Mouse (Mus musculus): ENCODE results near the gene Pald1. TPM values are rescaled to one million over a fixed set of nuclear protein-coding genes. Genes with fewer than 3 reads are reported as not detected.

Gene Pald1
- total and polyA plus RNA-seq, 2 experiments from 2014 or later = 14.4 to 23.7 TPM

DNA sequence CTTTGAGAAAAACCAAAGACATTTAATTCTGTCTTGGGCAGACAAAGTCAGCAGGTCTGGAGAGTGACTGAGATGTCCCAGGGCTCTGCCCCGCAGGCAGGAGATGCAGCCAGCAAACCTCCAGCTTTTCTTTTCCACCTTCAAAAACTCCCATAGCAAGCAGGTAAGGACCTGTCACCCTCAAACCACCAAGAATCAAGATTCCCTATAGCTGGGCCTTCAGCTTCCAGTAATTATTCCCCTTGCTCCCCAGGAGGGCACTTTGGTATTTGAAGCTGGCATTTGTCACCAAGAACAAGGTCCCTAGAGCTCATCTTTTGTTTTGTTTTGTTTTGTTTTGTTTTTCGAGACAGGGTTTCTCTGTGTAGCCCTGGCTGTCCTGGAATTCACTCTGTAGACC lies 33.7 kb upstream of the Pald1 start:
- ATAC-seq = no peak

DNA sequence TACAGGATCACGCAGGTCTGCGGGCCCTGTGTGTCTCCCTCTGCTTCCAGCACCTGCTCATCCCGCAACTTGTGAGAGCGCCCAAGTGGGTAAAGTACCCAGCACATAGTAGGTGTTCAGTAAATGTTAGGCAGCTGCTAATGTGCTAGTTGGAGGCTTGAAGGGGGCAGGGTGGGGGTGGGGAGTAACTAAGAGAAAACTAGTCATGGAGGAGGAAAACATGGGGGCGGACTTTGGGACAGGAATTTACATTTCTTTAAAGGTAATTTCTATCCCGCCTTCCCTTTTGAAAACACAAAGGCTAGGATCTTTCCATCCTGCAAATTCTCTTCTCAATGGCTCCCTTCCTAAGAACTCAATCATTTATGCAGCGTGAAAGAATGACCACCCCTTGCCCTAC lies 33.2 kb upstream of the Pald1 start:
- no peak for TF ChIP-seq CTCF (IDR thresholded peaks at IDR 0.05; ENCODE audit: low read depth)
- Histone ChIP-seq H3K9ac (no peak overlapping the region), H3K4me2 (ENCODE audit: low read depth) (no peak overlapping the region), H3K9me3 (ENCODE audit: low read length) (no peaks in the 10 kb centered on the region), H3K36me3 (ENCODE audit: insufficient read depth) (no peaks in the 10 kb centered on the region), H3K27me3 (ENCODE audit: insufficient read depth, low read length) (peaks cover 28% of the 10 kb centered on the region), H3K4me1 (ENCODE audit: insufficient read depth) (0 out of 2 replicates have a peak, but pooled peaks cover 3% of the 10 kb centered on the region), H3K27ac (ENCODE audit: low read depth, low read length) (no peak overlapping the region), H3K4me3 (ENCODE audit: low read depth, low read length) (no peak overlapping the region)
- 45% methylated on average over 7 of the region's 7 CpGs for WGBS
- ATAC-seq (no peak), DNase-seq (no peak)

More for the DNA sequence above, 33.7 kb upstream of the Pald1 start:
- Histone ChIP-seq H3K9me3 (ENCODE audit: low read length) (no peaks in the 10 kb centered on the region), H3K36me3 (ENCODE audit: insufficient read depth) (no peaks in the 10 kb centered on the region), H3K27me3 (ENCODE audit: insufficient read depth, low read length) (peaks cover 28% of the 10 kb centered on the region), H3K4me2 (ENCODE audit: low read depth) (no peak overlapping the region), H3K4me1 (ENCODE audit: insufficient read depth) (0 out of 2 replicates have a peak, but pooled peaks cover 3% of the 10 kb centered on the region), H3K9ac (no peak overlapping the region), H3K27ac (ENCODE audit: low read depth, low read length) (no peak overlapping the region), H3K4me3 (ENCODE audit: low read depth, low read length) (no peak overlapping the region)
- no peak for DNase-seq
- 57% methylated on average over 2 of the region's 2 CpGs for WGBS
- TF ChIP-seq CTCF (IDR thresholded peaks at IDR 0.05; ENCODE audit: low read depth) = no peak

GRCm38 (mm10) chr10:61415890-61416289 lies 32.6 kb upstream of the Pald1 start:
- no peak for ATAC-seq
- Histone ChIP-seq H3K36me3 (ENCODE audit: insufficient read depth) (no peaks in the 10 kb centered on the region), H3K9ac (no peak overlapping the region), H3K27me3 (ENCODE audit: insufficient read depth, low read length) (peaks cover 28% of the 10 kb centered on the region), H3K27ac (ENCODE audit: low read depth, low read length) (no peak overlapping the region), H3K9me3 (ENCODE audit: low read length) (no peaks in the 10 kb centered on the region), H3K4me1 (ENCODE audit: insufficient read depth) (0 out of 2 replicates have a peak, but pooled peaks cover 3% of the 10 kb centered on the region), H3K4me2 (ENCODE audit: low read depth) (no peak overlapping the region), H3K4me3 (ENCODE audit: low read depth, low read length) (no peak overlapping the region)
- WGBS = 27% methylated on average over 8 of the region's 8 CpGs
- TF ChIP-seq CTCF (IDR thresholded peaks at IDR 0.05; ENCODE audit: low read depth) = no peak
- no peak for DNase-seq

GRCm38 (mm10) chr10:61415240-61415639 lies 31.9 kb upstream of the Pald1 start:
- TF ChIP-seq CTCF (IDR thresholded peaks at IDR 0.05; ENCODE audit: low read depth) = no peak
- peaks cover 26% of the 10 kb centered on the region for H3K27me3 ChIP-seq (ENCODE audit: insufficient read depth, low read length)

GRCm38 (mm10) chr10:61412910-61413625 lies 29.7 kb upstream of the Pald1 start:
- Histone ChIP-seq H3K9me3 (ENCODE audit: low read length) (no peaks in the 10 kb centered on the region), H3K36me3 (ENCODE audit: insufficient read depth) (no peaks in the 10 kb centered on the region), H3K27me3 (ENCODE audit: insufficient read depth, low read length) (peaks cover 5% of the 10 kb centered on the region), H3K27ac (ENCODE audit: low read depth, low read length) (no peak overlapping the region), H3K9ac (no peak overlapping the region), H3K4me2 (ENCODE audit: low read depth) (no peak overlapping the region), H3K4me1 (ENCODE audit: insufficient read depth) (no peaks in the 10 kb centered on the region), H3K4me3 (ENCODE audit: low read depth, low read length) (no peak overlapping the region)
- no peak for TF ChIP-seq CTCF (IDR thresholded peaks at IDR 0.05; ENCODE audit: low read depth)
- ATAC-seq (no peak), DNase-seq (no peak)
- 61% methylated on average over 21 of the region's 21 CpGs for WGBS

More at GRCm38 (mm10) chr10:61415240-61415639, 31.9 kb upstream of the Pald1 start:
- WGBS = 74% methylated on average over 3 of the region's 3 CpGs
- no peak overlapping the region for H3K4me3 ChIP-seq (ENCODE audit: low read depth, low read length)
- no peak overlapping the region for H3K27ac ChIP-seq (ENCODE audit: low read depth, low read length)
- no peaks in the 10 kb centered on the region for H3K9me3 ChIP-seq (ENCODE audit: low read length)
- H3K4me1 ChIP-seq (ENCODE audit: insufficient read depth) = 0 out of 2 replicates have a peak, but pooled peaks cover 3% of the 10 kb centered on the region
- no peak overlapping the region for H3K9ac ChIP-seq
- DNase-seq = no peak
- H3K36me3 ChIP-seq (ENCODE audit: insufficient read depth) = no peaks in the 10 kb centered on the region
- ATAC-seq = no peak
- no peak overlapping the region for H3K4me2 ChIP-seq (ENCODE audit: low read depth)

DNA sequence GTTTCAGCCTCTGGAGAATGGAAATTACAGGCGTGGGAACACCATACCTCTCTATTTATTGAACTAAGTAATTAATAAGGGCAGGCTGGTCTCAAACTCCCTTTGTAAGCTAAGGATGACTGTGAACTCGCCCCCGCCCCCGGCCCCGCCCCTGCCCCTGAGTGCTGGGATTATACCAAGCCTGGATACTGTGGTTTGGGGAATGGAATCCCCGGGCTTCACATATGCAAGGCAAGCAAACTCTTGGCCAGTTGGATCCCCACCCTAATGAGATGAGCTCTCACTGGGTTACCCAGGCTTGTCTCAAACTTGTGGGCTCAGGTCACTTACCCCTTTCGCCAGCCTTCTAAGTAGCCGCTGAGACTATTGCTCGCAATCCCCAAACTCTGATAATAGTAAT lies 26.9 kb upstream of the Pald1 start:
- H3K36me3 ChIP-seq (ENCODE audit: insufficient read depth) = no peaks in the 10 kb centered on the region
- no peak for ATAC-seq
- H3K4me2 ChIP-seq (ENCODE audit: low read depth) = no peak overlapping the region
- H3K27me3 ChIP-seq (ENCODE audit: insufficient read depth, low read length) = no peaks in the 10 kb centered on the region
- 26% methylated on average over 9 of the region's 9 CpGs for WGBS
- no peaks in the 10 kb centered on the region for H3K4me1 ChIP-seq (ENCODE audit: insufficient read depth)
- H3K9me3 ChIP-seq (ENCODE audit: low read length) = no peaks in the 10 kb centered on the region
- H3K9ac ChIP-seq = no peak overlapping the region
- no peak overlapping the region for H3K4me3 ChIP-seq (ENCODE audit: low read depth, low read length)
- no peak for DNase-seq
- TF ChIP-seq CTCF (IDR thresholded peaks at IDR 0.05; ENCODE audit: low read depth) = no peak
- H3K27ac ChIP-seq (ENCODE audit: low read depth, low read length) = no peak overlapping the region

- H3K9me3 ChIP-seq (ENCODE audit: low read length) = no peaks in the 10 kb centered on the region
- no peaks in the 10 kb centered on the region for H3K4me1 ChIP-seq (ENCODE audit: insufficient read depth)
- no peak overlapping the region for H3K9ac ChIP-seq
- ATAC-seq (no peak), DNase-seq (no peak)
- H3K4me2 ChIP-seq (ENCODE audit: low read depth) = no peak overlapping the region
- WGBS = 8% methylated on average over 4 of the region's 4 CpGs
- no peaks in the 10 kb centered on the region for H3K36me3 ChIP-seq (ENCODE audit: insufficient read depth)
- no peak overlapping the region for H3K27ac ChIP-seq (ENCODE audit: low read depth, low read length)
- TF ChIP-seq CTCF (IDR thresholded peaks at IDR 0.05; ENCODE audit: low read depth) = no peak
- no peaks in the 10 kb centered on the region for H3K27me3 ChIP-seq (ENCODE audit: insufficient read depth, low read length)
- H3K4me3 ChIP-seq (ENCODE audit: low read depth, low read length) = no peak overlapping the region
These were observed 26.4 kb upstream of the Pald1 start for GRCm38 (mm10) chr10:61409776-61410175.
